Mouse (Mus musculus): ENCODE results near the gene Rngtt.

- TF ChIP-seq EP300 (IDR thresholded peaks at IDR 0.05; ENCODE audit: low read depth) (no peak), CTCF (IDR thresholded peaks at IDR 0.05; ENCODE audit: low read depth) (no peak)
Observed at GRCm38 (mm10) chr4:33262897-33263296, 47.2 kb upstream of the Rngtt start.
